Mouse (Mus musculus) C2C12 (cell line): ENCODE results near the gene Dnajb8. TPM values are rescaled to one million over a fixed set of nuclear protein-coding genes. Genes with fewer than 3 reads are reported as not detected.

Source experiments
- H3K27me3 ChIP-seq: one replicate; pipeline ENCODE4 v1.6.1; 2011; ENCODE audit not compliant: control insufficient read depth, insufficient read depth, insufficient read length
- H3K36me3 ChIP-seq: one replicate; pipeline ENCODE4 v1.6.1; 2011; ENCODE audit not compliant: control insufficient read depth, insufficient read depth
- H3K4me3 ChIP-seq: one replicate; pipeline ENCODE4 v1.5.1; 2011; ENCODE audit warnings: mild to moderate bottlenecking, control low read depth; ENCODE audit not compliant: poor library complexity, insufficient read depth, severe bottlenecking
- H3K79me2 ChIP-seq: one replicate; pipeline ENCODE4 v1.6.1; 2011; ENCODE audit not compliant: control insufficient read depth, insufficient read depth
- H3K79me3 ChIP-seq: one replicate; pipeline ENCODE4 v1.6.1; 2011; ENCODE audit warnings: low read depth, control low read depth
- H3ac ChIP-seq: one replicate; pipeline ENCODE3; 2011; ENCODE audit warnings: low read depth; ENCODE audit not compliant: control insufficient read depth, insufficient read length
- CEBPB ChIP-seq: IDR thresholded peaks from one replicate; pipeline ENCODE4 v1.6.1; 2011; ENCODE audit warnings: low read depth, mild to moderate bottlenecking, control low read depth, moderate library complexity
- CTCF ChIP-seq: IDR thresholded peaks from one replicate; pipeline ENCODE4 v1.5.1; 2011; ENCODE audit not compliant: control insufficient read depth, insufficient read depth, insufficient read length
- FOSL1 ChIP-seq: IDR thresholded peaks from one replicate; pipeline ENCODE4 v1.8.0; 2011; ENCODE audit warnings: mild to moderate bottlenecking, low read length; ENCODE audit not compliant: poor library complexity, insufficient read depth, severe bottlenecking
- MAX ChIP-seq: IDR thresholded peaks from one replicate; pipeline ENCODE4 v1.6.1; 2011; ENCODE audit warnings: mild to moderate bottlenecking, control low read depth
- MYOD1 ChIP-seq: IDR thresholded peaks from one replicate; pipeline ENCODE4 v1.6.1; 2011; ENCODE audit warnings: low read depth; ENCODE audit not compliant: control insufficient read depth, insufficient read length
- MYOG ChIP-seq: IDR thresholded peaks from one replicate; pipeline ENCODE4 v1.6.1; 2011; ENCODE audit not compliant: control insufficient read depth, insufficient read length; ENCODE audit errors: extremely low read depth
- USF1 ChIP-seq: IDR thresholded peaks from one replicate; pipeline ENCODE4 v1.6.1; 2011; ENCODE audit warnings: low read depth, mild to moderate bottlenecking, control low read depth, moderate library complexity
- polyA plus RNA-seq: library from polyadenylated mRNA; unstranded; fragments of >200 nt; fragmentation: generic; extraction: Trizol; gene quantifications from one replicate; pipeline ENCODE4 v1.2.1, GENCODE M21; 2012; ENCODE audit warnings: missing spikeins

Gene Dnajb8
- polyA plus RNA-seq, 1 experiment, result not detected

- TF ChIP-seq MAX (no peak), MYOG (no peak), FOSL1 (no peak), MYOD1 (no peak)
- Histone ChIP-seq H3K4me3 (no peak overlapping the region), H3K36me3 (no peaks in the 10 kb centered on the region), H3K27me3 (peaks cover 5% of the 10 kb centered on the region), H3K79me3 (no peaks in the 10 kb centered on the region), H3K79me2 (no peaks in the 10 kb centered on the region), H3ac (no peak overlapping the region)
Observed at GRCm38 (mm10) chr6:88251396-88251795, 29.3 kb downstream of the Dnajb8 start.

GRCm38 (mm10) chr6:88251798-88252478, 29.9 kb downstream of the Dnajb8 start:
- no peaks in the 10 kb centered on the region for H3K79me3 ChIP-seq
- H3K36me3 ChIP-seq, result no peaks in the 10 kb centered on the region
- H3K27me3 ChIP-seq, result peaks cover 5% of the 10 kb centered on the region
- no peaks in the 10 kb centered on the region for H3K79me2 ChIP-seq
- no peak overlapping the region for H3ac ChIP-seq
- TF ChIP-seq CTCF (no peak), CEBPB (no peak), FOSL1 (no peak), MYOG (no peak), USF1 (no peak), MYOD1 (no peak), MAX (no peak)
- H3K4me3 ChIP-seq, result no peak overlapping the region

GRCm38 (mm10) chr6:88254082-88254481, 32.0 kb downstream of the Dnajb8 start:
- Histone ChIP-seq H3K79me3 (no peaks in the 10 kb centered on the region), H3K36me3 (no peaks in the 10 kb centered on the region), H3ac (no peak overlapping the region), H3K79me2 (no peaks in the 10 kb centered on the region), H3K4me3 (no peak overlapping the region), H3K27me3 (no peaks in the 10 kb centered on the region)
- TF ChIP-seq CTCF, result no peak
- no peak for TF ChIP-seq MYOD1

- no peaks in the 10 kb centered on the region for H3K79me3 ChIP-seq
- no peak overlapping the region for H3K4me3 ChIP-seq
- TF ChIP-seq MAX (no peak), MYOG (no peak), CEBPB (no peak), USF1 (no peak), FOSL1 (no peak), MYOD1 (no peak), CTCF (no peak)
- H3K79me2 ChIP-seq, result no peaks in the 10 kb centered on the region
- H3ac ChIP-seq, result no peak overlapping the region
- no peaks in the 10 kb centered on the region for H3K36me3 ChIP-seq
- no peaks in the 10 kb centered on the region for H3K27me3 ChIP-seq
Observed at GRCm38 (mm10) chr6:88255435-88255834, 33.4 kb downstream of the Dnajb8 start.

GRCm38 (mm10) chr6:88259621-88260020, 37.6 kb downstream of the Dnajb8 start:
- H3K36me3 ChIP-seq, result no peaks in the 10 kb centered on the region
- H3ac ChIP-seq, result no peak overlapping the region
- TF ChIP-seq CTCF (no peak), MYOD1 (no peak), CEBPB (no peak), USF1 (no peak), MAX (no peak), MYOG (no peak), FOSL1 (no peak)
- no peaks in the 10 kb centered on the region for H3K27me3 ChIP-seq
- no peaks in the 10 kb centered on the region for H3K79me2 ChIP-seq
- H3K4me3 ChIP-seq, result no peak overlapping the region
- no peaks in the 10 kb centered on the region for H3K79me3 ChIP-seq

- no peaks in the 10 kb centered on the region for H3K79me2 ChIP-seq
- no peaks in the 10 kb centered on the region for H3K27me3 ChIP-seq
- H3K4me3 ChIP-seq, result no peak overlapping the region
- no peaks in the 10 kb centered on the region for H3K36me3 ChIP-seq
- H3ac ChIP-seq, result no peak overlapping the region
- H3K79me3 ChIP-seq, result no peaks in the 10 kb centered on the region
- no peak for TF ChIP-seq MAX
- TF ChIP-seq MYOD1, result no peak
- no peak for TF ChIP-seq FOSL1
- no peak for TF ChIP-seq USF1
- no peak for TF ChIP-seq CEBPB
- TF ChIP-seq MYOG, result no peak
- no peak for TF ChIP-seq CTCF
Observed at GRCm38 (mm10) chr6:88260645-88261044, 38.6 kb downstream of the Dnajb8 start.
